Mouse (Mus musculus) ovary, postnatal 10 days (tissue): ENCODE data around the gene Carns1.
"Not testable (repeated sequence)": the region's sequence is repeated elsewhere in the genome, so short reads cannot be mapped to it uniquely, and the experiment has no call there.

ENCODE experiments used
- DNase-seq: peaks from one replicate; pipeline ENCODE4 v3.0.0; 2022; ENCODE audit warnings: low spot score

Gene Carns1

DNA sequence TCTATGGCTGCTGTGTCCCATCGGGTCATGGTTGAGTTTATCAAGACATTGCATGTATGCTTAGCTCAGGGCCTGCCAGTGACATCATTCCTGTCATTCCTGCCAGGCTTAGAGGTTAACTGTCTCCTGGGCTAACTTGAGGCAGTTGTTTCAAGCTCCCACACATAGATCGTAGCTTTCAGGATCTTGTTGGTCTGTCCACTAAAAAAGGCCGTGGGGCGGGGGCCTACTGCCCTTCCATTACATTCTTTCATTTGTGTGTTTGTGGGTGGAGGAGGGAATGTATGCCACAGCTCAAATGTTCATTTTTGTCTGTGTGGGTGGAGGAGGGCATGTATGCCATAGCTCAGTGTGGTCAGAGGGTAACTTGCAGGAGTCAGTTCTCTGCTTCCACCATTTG, 45.2 kb downstream of the Carns1 start:
- no peak for DNase-seq

DNA sequence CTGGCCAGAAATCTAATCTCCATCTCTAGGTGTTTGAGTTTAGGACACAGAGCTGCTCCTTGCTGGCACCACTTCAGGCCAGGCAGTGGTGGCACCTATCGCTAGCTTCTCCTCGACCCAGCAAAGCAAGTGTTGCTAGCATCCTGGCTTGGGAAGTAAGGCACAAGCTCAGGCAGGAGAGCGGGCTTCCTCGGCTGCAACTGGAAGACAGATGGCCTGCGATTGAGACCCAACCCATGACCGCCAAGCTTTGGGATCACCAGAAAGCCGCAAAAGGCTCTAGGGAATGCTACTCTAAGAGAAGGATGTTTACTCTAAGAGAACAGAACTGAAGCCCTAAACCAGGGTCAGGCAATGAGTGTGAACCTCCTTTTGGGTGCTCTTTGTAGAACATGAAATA, 45.8 kb downstream of the Carns1 start:
- DNase-seq = no peak

DNA sequence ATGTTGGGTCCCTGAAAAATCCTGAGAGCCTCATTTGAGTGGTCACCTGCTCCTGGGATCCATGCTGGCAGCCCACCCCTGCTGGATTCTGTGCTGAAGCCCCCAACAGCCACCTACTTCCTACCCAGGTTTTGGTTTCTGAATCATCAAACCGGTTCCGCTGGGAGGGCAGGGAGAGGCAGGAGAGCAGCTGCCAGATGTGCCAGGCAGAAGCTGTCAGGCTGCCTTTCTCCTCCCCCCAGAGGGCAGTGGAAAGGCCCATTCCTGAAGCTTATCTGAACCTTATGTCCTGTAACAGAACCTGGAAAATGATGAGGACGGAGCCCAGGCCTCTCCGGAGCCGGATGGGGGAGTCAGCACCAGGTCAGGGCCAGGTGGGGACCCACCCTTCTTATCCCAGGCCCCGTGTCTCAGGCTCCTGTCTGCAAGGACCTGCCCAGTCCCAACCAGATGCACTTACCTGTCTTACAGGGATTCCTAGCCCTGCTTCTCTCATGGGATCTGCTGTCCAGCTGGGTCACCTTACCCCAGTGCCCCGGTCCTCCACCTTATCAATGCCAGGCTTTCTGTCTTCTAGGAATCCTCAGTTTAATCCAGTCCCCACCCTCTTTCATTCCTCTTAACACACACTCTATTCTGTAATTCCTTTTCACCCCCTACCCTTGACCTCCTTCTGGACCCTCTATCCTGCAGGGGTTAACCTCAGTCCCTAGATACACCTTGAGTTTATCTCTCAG, 48.4 kb downstream of the Carns1 start:
- no peak for DNase-seq

DNA sequence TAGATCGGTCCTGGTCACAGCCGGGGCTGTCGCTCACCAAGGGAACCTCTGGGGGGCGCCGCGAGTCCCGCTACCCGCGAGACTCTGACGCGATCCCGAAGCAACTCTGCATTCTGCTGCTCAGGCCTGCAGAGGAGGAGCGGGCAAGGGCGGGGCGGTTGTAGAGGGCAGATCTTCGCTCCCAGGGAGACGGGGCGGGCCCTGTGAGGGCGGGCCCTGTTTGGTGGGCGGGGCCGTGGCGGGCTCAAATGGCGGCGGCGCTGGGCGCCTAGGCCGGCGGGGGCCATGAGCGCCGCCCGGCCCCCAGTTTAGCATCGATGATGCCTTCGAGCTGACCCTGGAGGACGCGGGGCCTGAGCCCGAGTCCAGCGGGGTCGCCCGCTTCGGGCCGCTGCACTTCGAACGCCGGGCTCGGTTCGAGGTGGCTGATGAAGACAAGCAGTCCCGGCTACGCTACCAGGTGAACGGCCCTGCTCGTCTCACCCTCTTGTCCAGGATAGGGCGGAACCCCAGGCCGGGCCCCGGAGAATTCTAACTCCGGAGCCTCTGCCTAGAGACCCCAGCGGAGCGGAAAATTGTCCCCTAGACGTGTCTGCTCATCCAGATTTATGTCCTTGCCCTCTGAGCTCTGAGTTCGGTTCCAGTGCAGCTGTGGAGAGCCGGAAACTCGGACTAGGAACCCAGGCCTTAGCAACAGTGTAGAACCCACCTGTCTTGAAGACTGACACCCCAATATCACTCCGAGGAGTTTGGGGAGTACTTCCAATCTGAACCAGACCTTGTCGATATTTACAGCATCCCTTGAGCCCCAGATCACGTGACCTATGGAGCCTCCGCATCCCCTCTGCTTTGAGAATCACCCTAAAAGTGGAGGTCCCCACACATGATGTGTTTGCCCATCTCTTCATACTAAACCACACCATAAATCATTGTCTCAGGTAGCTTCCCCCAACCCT, 49.3 kb downstream of the Carns1 start, which contains the start of gene Aip:
Gene Aip, minus strand, starts transcription at position 118 of the 956 bp plus-strand sequence.
- DNase-seq = peak; percentile 87

DNA sequence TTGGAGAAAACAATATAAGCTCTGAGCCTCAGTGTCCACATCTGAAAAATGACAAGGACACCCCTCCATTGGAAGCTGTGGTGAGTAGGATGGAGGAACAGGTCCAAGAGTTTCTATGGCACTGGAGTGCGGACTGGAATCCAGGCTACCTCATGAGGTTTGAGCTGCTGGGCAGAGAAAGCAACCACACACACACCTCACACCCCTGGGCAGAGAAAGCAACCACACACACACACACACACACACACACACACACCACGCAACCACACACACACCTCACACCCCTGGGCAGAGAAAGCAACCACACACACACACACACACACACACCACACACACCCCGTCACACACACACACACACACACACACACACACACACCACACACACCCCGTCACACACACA, 50.0 kb downstream of the Carns1 start:
- not testable (repeated sequence) for DNase-seq

DNA sequence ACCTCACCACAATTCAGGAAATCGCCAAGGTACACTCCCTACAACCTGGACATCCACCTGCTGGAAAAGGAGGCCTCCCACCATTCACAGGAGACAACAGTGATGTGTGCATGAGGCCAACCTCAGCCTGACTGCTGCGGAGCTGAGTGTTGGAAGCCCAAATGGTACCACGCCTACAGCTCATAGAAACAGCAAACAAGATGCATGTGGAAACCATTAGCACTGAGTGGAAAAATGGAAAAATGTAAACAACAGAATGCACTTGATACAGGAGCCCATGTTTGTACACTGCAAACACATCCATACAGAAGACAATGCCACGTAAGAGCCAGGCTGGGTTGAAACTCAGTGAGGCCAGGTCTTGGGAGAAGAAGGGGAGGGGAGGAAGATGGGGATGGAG, 50.8 kb downstream of the Carns1 start:
- DNase-seq = no peak

DNA sequence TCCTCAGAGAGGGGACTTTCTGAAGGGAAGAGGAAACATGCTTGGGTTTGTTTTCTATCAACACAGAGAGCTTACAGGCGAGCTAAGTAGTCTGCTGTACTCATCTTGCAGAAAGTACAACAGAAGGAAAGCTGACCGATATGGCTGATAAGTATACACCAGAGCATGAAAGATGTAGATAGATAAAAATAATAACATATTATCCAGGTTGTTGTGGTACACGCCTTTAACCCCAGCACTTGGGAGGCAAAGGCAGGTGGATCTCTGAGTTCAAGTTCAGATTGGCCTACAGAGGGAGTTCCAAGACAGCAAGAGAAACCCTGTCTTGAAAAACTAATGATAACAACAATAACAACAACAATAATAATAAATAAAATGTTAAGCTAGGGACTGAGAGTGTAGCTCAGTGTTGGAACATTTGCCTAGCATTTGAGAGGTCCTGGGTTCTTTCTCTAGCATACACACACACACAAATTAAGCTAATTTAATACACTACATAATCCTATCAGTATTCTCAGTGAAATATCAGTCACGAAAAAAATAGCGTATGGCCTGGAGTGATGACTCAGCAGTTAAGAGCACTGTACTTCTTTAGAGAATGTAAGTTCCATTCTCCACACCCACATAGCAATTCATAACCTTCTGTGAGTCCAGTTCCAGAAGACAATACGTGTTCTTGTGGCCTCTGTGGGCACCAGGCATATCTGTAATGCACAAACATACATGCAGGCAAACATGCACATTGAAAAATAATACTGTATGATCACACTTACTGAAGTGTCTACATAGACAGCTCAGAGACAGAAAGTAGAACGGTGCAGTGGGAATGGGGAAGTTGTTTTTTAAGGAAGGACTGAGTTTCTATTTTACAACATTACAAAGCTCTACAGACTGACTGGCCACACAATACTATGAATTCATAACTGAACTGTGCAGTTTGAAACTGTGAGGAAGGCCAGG, 52.6 kb downstream of the Carns1 start:
- no peak for DNase-seq

DNA sequence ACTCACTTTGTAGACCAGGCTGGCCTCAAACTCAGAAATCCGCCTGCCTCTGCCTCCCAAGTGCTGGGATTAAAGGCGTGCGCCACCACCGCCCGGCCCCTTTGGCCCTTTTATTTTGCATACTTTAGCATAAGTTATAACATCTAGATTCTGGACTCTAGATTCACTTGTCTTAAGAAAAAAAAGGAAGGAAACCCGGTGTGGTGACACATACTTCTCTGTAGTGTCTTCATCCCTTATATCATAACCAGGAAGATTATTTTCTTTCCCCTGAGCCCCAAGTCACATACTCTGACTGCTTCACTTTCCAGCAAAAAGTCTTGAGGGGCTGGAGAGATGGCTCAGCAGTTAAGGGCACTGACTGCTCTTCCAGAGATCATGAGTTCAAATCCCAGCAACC, 53.4 kb downstream of the Carns1 start:
- not testable (repeated sequence) for DNase-seq

DNA sequence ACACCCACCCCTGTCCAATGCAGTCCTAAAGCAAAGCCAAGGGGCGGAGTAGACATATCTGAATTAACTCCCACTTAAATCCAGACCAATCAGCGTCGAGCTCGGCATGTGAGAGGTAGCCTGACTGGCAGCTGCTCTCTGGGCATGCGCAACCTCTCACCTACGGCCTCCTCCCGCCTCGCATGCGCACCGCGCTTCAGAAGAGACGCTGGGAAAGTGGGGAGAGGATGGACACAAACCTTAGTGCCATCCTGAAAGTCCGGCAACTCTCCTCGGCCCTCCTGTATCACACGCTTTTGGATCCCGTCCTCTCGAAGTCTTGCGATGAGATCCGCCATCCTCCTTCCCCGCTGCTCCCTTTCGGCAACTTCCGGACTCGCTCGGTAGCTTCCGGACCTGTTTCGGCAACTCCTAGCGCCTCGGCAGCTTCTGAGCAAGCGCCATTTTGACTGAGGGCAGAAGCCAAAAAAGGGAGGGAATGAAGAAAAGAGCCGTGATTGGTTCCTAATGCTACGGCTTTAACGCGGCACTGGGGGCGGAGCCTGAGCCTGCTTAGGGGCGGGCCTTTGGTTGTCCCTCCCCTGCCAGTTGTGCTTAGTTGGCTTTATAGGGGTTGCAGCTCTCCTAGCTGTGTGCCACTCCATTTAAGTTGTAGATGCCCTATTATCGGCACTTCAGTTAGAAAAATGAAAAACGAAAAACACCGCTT, 54.0 kb downstream of the Carns1 start:
- DNase-seq = peak; percentile 95

DNA sequence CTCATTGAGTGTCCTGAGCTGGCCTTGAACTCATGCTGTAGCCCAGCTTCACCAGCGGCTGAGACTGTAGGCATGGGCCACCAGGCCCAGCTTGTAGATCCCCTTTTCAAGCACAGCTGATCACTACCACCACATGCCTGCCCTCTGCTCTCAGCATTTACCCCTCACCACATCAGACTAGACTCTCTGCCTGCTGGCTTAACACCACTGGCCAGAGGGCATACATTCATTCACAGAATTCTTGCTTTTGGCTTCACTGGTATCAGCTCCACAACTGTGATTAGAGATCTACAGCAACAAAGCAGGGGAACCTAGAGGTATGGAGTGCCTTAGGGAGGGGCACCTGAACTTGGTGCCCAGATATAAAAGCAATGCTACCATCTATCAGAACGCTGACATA, 54.8 kb downstream of the Carns1 start:
- DNase-seq = no peak

DNA sequence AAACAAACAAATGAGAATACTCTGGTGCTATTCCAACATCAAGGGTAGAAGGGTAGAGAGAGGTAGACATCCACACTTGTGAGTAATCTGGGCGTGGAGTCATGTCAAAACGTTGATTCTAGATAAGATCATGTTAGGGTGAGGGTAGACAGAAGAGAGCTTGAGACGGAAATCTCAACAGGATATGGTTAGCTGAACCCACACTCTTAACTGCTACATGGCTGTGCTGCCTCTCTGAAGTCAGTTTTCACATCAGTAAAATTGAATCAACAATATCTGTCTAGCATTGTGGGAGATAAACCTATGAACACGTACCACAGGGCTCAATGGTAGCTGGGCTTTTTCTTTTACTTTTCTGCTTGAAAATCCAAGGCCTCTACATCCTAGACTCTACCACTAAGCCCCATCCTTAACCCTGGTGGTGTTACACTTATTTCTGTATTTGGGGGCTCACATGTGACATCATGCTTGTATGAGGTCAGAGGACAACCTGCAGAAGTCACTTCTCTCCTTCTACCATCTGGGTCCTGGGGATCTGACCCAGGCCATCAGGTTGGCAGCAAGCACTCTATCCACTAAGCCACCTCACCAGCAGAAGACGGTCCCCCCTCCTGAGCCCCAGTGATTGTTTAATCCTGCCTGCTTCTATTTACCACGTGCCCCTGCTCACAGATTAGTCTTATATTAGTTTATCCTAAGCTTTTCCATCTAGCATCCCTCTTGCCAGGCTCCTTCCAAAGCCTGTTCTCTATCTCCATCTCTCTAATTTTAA, 55.4 kb downstream of the Carns1 start:
- no peak for DNase-seq

DNA sequence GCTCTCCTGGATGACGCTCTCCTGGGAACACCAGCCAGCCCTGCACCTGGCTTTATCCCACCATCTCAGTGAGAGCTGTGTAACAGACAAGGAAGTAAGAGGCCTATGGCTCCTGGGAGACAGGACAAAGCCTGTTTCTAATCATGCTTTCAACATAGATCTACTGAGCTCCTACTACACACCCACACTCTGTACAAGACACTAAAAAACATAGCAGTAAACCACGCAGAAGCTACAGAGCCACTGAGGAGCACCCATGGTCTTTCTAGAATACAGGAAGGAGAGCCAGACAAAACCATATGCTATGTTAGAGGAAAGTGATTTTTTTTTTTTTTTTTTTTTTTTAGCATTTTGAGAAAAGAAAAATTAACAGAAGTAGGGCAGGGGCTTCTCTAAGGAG, 56.9 kb downstream of the Carns1 start:
- no peak for DNase-seq

DNA sequence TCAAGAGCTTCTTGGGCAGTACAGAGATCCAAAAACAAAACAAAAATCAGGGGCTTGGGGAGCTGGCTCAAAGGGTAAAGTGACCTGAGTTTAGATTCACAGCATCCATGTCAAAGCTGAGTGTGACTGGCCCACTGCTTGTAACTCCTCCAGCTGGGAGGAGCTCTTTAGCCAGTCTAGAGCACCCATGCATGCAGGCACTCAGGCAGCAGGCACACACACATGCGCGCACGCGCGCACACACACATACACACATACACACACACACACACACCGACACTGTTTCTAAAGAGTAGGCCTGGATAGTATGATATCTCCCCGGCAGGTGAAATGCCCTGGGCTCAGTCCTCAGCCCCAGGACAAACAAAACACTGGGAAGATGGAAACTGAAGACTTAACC, 58.3 kb downstream of the Carns1 start:
- no peak for DNase-seq

DNA sequence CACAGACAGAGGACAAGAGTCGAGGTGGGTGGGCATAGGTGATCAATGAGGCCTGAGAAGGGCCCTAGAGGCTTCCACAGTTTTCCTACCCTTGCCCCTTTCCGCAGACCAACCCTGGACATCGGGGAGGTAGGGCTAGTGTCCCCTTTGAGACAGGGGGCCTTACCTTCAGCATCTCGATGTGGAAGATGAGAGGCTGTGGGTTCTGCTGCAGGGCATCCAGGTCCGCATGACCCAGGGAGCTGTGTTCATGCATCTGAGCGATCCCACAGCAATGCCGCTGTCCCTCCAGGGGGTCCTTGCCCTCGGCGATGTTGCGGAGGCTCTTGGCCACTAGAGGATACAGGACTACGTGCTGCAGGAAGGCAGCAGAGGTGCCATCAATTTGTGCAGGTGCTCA, 59.5 kb downstream of the Carns1 start:
- DNase-seq = no peak

DNA sequence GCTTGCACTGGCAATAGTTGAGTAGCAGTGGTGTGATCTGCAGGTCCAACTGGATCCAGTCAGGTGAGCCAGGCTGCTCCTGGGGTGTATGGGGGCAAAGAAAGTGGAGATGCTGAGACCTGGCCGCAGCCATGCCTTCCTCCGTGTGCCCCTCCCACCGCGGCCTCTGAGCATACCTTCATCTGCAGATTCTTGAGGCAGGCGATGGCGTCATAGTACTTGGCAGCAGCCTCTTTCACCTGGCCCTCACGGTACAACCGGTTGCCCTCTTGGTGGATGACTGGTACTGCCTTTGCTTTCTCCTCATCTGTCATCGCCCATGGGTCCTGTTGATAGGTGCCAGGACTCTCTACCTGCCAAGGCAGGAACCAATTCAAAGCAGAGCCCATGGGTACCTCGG, 60.1 kb downstream of the Carns1 start:
- DNase-seq = no peak

DNA sequence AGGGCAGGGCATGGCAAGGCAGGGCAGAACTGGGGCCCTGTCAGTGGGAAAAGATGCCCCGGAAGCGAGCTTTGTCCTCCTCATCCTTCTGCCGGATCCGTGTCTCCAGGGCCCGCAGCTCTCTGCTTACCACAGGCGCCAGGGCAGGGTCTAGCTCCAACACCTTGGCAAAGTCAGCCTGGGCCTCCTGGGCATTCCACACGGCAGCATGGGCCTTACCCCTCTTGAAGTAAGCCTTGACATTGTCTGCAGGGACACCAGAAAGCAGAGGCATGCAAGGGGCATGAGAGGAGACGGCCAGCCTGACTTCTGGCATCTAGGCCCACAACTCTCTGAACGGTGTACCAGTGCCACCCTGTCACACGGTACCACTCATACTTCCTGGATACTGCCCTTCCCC, 60.7 kb downstream of the Carns1 start:
- DNase-seq = no peak
